Mouse (Mus musculus) lung, postnatal 10 days (tissue): ENCODE measurements at regions not wholly inside any gene's neighbourhood (a gene's known extent, or its start where the extent isn't known, plus 50 kb on each side); places are given as distances from the start of the nearest gene placed in this dataset.
"Not testable (repeated sequence)": the region's sequence is repeated elsewhere in the genome, so short reads cannot be mapped to it uniquely, and the experiment has no call there.

Experiments used
- DNase-seq: peaks from one replicate; pipeline ENCODE4 v3.0.0; 2021

GRCm38 (mm10) chr10:96685991-96686601, 69.3 kb downstream of the Btg1 start:
- DNase-seq, result peak; percentile 44

GRCm38 (mm10) chr10:96686659-96687440, 70.0 kb downstream of the Btg1 start:
- peak; percentile 79 for DNase-seq

- no peak for DNase-seq
These were observed 70.6 kb downstream of the Btg1 start for GRCm38 (mm10) chr10:96687441-96687772.

DNA sequence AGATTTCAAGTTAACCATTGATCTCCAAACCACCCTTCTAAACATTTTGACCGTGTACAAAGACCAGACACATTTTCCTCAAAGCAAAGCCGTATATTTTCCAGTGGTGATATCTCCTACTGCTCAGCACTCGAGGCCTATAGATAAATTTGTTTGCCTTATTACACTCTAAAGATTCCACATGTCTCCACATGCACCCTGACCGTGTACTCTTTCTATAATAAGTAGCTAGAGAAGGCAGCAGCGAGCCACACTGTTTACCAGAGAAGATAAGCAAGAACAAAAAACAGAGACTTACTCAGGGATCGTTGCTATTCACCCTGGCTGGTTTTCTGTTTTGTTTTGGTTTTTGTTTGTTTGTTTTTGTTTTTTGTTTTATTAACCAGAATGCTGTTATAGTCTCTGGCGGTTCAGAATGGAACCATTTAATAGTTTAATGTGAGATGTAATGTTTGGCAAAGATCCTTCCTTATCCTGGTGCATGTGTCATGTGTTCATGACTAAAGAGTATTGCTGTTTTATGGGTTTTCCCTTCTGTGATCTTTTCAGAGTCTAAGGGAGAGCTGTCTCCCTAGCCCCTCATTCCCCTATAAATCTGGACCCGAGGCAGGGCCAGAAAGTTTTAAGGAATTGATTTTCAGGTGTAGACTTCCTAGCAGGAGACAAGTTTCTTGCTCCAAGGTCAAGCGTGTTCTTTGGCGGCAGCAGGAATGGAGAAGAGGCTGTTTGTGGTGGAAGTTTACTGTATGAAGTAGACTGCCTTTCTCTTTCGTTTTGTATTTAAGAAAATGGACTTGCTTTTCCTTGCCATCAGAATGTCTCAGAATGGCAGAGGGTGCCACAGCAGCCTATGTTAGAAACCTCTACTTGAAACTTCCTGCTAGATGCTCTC, 73.4 kb downstream of the Btg1 start:
- DNase-seq, result peak; percentile 10

DNA sequence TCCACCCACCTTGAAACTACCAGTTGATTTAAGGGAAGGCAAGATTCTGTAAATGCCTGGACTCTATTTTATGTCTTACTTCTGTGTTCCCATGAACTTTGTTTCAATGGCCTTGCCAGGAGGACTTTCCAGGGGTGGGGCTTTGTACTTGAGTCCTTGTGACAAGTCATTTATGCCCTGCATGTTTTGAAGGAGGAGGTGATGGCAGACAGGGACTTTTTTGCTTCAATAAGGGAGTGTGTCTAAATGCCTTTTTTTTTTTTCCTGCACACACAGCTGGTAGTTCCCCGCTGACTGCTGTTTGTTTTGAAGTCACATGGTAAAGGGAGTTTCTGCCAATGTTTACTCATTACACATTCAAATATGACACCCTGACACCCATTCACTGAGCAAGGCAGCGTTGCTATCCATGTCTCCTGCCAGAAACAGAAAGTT, 74.1 kb downstream of the Btg1 start:
- peak; percentile 83 for DNase-seq

- DNase-seq, result no peak
These were observed 74.6 kb downstream of the Btg1 start for GRCm38 (mm10) chr10:96691319-96691870.

DNA sequence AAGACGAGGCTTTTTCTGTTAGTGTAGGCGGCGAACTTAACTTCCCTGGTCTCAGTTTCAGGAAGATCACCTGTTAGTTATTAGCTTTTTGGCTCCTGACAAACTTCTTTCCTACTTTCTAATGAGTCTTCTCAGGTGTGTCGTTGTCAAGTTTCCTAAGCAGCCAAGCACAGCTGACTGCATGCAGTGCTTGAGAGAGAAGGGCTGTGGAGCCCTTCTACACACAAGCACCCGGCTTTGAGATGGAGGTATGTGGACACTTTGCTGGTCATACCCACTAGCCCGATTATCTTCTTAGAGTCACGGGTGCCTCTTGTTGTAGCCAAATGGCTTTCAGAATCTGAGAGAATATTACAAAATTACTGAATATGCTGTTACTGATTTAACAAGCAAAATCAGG, 76.0 kb downstream of the Btg1 start:
- no peak for DNase-seq

DNA sequence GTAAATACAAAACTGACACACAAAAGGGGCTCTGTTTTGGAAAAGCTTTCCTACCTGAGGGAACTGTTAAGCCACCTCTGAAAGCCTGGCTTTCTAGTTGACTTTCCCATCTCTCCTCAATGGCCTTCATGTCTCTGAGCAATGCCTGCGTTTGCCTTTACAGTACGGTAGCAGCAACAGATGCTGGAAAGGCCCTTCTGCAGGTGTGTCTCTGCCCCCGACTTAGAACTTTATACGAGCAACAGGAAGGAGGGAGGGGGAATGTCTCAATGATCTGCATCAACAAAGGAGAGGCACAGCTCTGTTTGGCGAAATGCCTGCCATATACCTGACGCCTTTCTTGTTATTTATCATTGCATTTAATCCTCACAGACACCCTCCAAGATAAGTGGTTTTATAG, 77.0 kb downstream of the Btg1 start:
- DNase-seq, result no peak

GRCm38 (mm10) chr10:96696571-96696970, 79.8 kb downstream of the Btg1 start:
- no peak for DNase-seq

- DNase-seq, result no peak
These were observed 81.0 kb downstream of the Btg1 start for GRCm38 (mm10) chr10:96697781-96698180.

- DNase-seq, result no peak
These were observed 89.8 kb downstream of the Btg1 start for GRCm38 (mm10) chr10:96706656-96707055.

DNA sequence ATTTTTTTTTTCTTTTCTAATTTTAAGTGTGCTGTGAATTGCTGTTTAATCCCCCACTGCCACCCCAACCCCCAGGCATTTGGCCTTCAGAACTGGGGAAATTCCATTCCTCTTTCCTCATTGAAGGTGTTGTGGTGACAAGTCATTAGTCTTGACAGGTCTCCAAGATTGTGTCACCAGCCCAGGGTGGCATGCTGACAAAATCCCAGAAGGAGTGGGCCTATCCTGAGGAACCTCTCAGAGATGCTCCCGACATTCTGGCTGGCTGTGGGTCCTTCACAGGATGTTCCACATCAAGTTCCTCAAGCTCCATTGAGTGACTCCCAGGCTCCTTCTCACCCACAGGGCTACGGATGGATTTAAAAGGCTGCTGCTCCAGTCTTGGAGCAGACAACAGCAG, 91.7 kb downstream of the Btg1 start:
- peak; percentile 73 for DNase-seq

DNA sequence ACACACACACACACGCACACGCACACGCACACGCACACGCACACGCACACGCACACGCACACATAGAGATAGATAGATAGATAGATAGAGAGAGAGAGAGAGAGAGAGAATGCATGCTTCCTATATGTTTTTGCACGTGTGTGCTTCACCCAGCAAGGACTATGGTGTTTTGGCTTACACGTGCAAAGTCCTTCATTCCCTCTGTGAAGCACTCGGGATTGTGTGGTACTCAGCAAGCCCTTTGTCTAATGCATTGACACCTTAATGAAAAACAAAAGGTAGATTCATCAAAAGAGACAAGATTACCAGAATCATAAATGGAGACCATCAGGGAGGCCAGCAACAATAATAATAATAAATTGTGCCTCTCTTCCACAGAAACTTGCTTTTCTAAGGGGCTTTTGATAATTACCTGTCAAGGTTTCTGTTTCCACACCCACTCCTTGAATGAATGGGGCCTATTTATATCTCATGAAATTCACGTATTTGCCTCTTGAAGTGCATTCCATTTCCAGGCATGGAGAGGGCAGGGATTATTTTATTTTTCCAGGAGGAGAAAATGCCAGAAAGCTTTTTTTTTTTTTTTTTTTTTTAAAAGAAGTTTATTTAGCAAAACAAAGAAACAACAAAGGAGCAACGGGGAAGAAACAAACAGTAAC, 93.0 kb downstream of the Btg1 start:
- DNase-seq, result no peak

DNA sequence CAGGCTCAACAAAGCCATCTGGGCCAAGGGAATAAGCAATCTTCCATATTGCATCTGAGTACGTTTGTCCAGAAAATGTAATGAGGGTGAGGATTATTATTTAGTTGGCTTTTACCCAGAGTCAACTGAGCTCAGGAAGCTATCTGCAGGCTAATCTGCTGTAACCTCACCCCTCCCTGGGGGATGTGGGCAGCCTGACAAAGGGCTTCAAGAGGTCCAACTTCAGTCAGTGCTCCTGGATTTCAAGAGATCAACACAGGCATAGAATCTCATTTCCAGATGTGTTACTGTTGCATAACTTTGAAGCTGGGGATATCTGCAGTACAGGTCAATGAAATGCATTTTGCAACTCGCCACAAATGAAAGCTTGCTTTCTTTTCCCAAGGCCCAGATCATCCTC, 95.2 kb downstream of the Btg1 start:
- no peak for DNase-seq

- no peak for DNase-seq
These were observed 97.9 kb downstream of the Btg1 start for GRCm38 (mm10) chr10:96714702-96715101.

- no peak for DNase-seq
These were observed 100.5 kb downstream of the Btg1 start for GRCm38 (mm10) chr10:96717281-96717680.

- DNase-seq, result not testable (repeated sequence)
These were observed 101.9 kb downstream of the Btg1 start for GRCm38 (mm10) chr10:96718706-96719105.

DNA sequence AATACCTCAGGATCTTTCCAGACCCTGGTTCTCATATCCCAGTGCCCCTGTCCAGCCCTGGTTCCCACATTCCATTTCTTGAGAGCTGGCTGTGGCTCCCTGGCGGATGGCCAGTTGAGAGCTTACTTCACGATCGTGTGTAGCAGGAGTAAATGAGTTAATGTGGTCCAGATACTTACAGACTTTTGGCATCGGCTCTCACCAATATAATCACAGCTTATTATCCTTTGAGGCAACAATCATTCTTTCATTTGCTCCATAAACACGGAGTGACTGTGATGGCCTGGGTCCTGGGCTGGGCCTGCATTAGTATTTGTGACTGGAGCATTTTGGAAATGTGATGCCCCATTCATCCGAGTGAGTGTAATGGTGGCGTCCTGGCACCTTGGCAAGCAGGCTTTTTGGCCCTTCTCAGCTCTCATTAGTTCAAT, 103.5 kb downstream of the Btg1 start:
- peak; percentile 83 for DNase-seq

DNA sequence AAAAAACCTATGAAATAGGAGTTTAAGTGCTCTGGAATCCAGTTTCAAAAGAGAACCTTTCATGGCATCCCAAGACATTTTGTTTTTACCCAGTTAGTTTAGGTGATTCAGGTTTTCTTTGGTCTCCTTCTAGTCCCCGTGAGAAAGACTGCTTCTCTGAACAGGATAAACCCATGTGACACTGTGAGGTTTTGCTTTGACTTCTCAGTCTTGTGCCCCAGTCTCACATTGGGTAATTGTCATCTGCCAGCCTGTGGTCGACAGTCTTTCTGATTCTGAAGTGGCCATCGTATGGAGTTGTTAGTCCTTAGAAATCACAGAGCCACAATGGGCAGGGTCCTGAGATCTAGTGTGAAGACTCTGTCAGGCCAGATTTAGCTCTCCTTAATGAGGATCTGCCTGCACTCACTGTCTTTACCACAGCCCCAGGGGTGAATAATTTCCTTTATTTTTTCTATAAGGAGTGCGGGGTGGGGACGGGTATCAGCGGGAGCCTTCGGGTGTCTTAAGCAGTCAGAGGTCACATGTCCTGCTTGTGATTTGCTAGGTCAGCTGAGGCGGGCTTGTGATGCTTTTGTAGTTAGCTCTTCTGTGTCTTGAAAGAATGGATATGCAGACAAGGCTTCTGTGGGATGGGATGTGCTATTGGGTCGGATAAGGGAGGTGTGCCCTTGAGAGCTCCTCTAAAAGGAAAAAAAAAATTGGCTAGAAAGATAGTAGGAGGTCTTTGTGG, 104.3 kb downstream of the Btg1 start:
- no peak for DNase-seq

DNA sequence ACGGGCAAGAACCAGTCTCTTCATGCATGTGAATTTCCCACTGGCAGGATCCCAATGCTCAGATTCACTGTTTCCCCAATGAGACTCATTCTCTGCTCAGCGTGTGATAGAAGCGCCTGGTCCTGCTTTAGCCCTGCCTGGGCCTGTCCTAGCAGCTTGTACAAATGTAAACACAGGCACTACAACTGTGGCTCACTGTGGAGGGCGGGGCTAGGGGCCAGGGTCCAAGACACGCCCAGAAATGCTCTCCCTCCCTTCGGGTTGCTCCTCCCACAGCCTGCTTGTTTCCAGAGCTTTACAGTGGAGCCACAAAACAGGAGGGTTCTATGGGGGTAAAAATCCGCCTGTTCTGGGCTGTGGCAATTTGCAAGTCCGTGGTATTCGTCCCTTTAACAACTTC, 105.7 kb downstream of the Btg1 start:
- DNase-seq, result peak; percentile 92

DNA sequence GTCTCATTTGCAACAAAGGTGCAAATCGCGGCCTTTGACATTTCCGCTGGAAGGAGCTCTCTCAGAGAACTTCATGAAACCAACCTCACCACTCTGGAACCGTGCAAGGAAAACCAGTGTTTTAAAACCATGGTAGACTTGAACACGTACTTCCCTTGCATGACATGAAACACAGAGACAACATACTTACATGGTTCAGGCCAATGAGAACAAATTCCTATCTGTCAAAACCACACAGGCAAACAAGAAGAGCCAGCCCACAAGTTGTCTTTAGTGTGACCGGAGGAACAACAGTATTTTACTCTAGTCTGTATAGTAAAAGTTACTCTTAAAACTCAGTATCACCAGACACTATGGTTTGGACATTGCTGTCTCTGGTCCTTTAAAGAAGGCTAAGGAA, 106.3 kb downstream of the Btg1 start:
- DNase-seq, result no peak
